Mouse (Mus musculus) embryonic facial prominence, embryonic 14.5 days (tissue): Measurements from ENCODE around the gene Ttll4. TPM values are rescaled to one million over a fixed set of nuclear protein-coding genes. Genes with fewer than 3 reads are reported as not detected.
A peak's percentile ranks its signal among the peaks of the same experiment; 100 is the strongest.

Experiments
- ATAC-seq: fragments of 200-750 bp; cut with Nextera tagmentation; 2 replicates; pipeline ENCODE4 v1.8.0; 2017; ENCODE audit warnings: low read depth, moderate number of reproducible peaks, moderate TSS enrichment
- DNase-seq: peaks from one replicate; pipeline ENCODE4 v3.0.0-alpha.2; 2015; ENCODE audit warnings: low spot score
- H3K27ac ChIP-seq: fragments of 300-500 bp; sonication (generic); replicated peaks from 2 replicates; pipeline ENCODE4 v1.5.1; 2014; ENCODE audit warnings: low read depth, mild to moderate bottlenecking, low read length, moderate library complexity
- H3K27me3 ChIP-seq: fragments of 300-500 bp; sonication (generic); replicated peaks from 2 replicates; pipeline ENCODE4 v1.6.1; 2014; ENCODE audit warnings: low read length; ENCODE audit not compliant: control insufficient read depth, insufficient read depth
- H3K36me3 ChIP-seq: fragments of 300-500 bp; sonication (generic); 2 replicates; pipeline ENCODE4 v1.6.1; 2014; ENCODE audit warnings: low read length, mixed read lengths; ENCODE audit not compliant: control insufficient read depth, insufficient read depth
- H3K4me1 ChIP-seq: fragments of 300-500 bp; sonication (generic); 2 replicates; pipeline ENCODE4 v1.6.1; 2014; ENCODE audit warnings: antibody characterized with exemption, low read length; ENCODE audit not compliant: control insufficient read depth, insufficient read depth
- H3K4me2 ChIP-seq: fragments of 300-500 bp; sonication (generic); 2 replicates; pipeline ENCODE4 v1.6.1; 2014; ENCODE audit warnings: low read depth, mild to moderate bottlenecking, low read length, moderate library complexity, mixed read lengths
- H3K4me3 ChIP-seq: fragments of 300-500 bp; sonication (generic); 2 replicates; pipeline ENCODE4 v1.5.1; 2014; ENCODE audit warnings: low read depth, mild to moderate bottlenecking, low read length
- H3K9ac ChIP-seq: fragments of 300-500 bp; sonication (generic); 2 replicates; pipeline ENCODE4 v1.6.1; 2014; ENCODE audit warnings: low read depth, mild to moderate bottlenecking, low read length, moderate library complexity, mixed read lengths
- H3K9me3 ChIP-seq: fragments of 300-500 bp; sonication (generic); 2 replicates; pipeline ENCODE4 v1.6.1; 2016; ENCODE audit warnings: low read length; ENCODE audit not compliant: control insufficient read depth
- WGBS: fragments of 180-500 bp; shearing (Covaris S2); extraction: QIAGEN DNeasy Blood & Tissue Kit; methylation state at CpG from one replicate; pipeline ENCODE4 v1.1.7; 2014; 5-methylcytosine and 5-hydroxymethylcytosine counted together
- polyA plus RNA-seq: library from polyadenylated mRNA; unstranded; fragments of >200 nt; fragmentation: Nextera tagmentation; extraction: Ambion mirVana; gene quantifications from 2 replicates; pipeline ENCODE4 v1.2.1, GENCODE M21; 2014

Ttll4 gene
- polyA plus RNA-seq, result 18.2 and 20.1 TPM in 2 replicates

- Histone ChIP-seq H3K4me3 (peak within 1 kb of the TSS; percentile 88), H3K27ac (peak within 1 kb of the TSS; percentile 85), H3K36me3 (0 out of 2 replicates have a peak, but pooled peaks cover 5% of the 10 kb centered on the region), H3K4me1 (no peaks in the 10 kb centered on the region), H3K27me3 (no peaks in the 10 kb centered on the region), H3K9ac (peak within 1 kb of the TSS; percentile 86), H3K9me3 (no peaks in the 10 kb centered on the region), H3K4me2 (peak within 1 kb of the TSS; percentile 64)
- under 1% methylated on average over 31 of the region's 66 CpGs for WGBS
- peak; percentile 99 for DNase-seq
- peak; percentile 99 for ATAC-seq
These were observed at the start of gene Ttll4 for GRCm38 (mm10) chr1:74661448-74662195. TSS of gene Ttll4 (plus strand) at chr1:74661745.

- WGBS, result 88% methylated on average over 1 of the region's 1 CpGs
- H3K9me3 ChIP-seq, result no peaks in the 10 kb centered on the region
- H3K27ac ChIP-seq, result no peak overlapping the region
- H3K27me3 ChIP-seq, result no peaks in the 10 kb centered on the region
- peaks cover 33% of the 10 kb centered on the region for H3K36me3 ChIP-seq
- H3K4me3 ChIP-seq, result no peak overlapping the region
- H3K9ac ChIP-seq, result no peak overlapping the region
- ATAC-seq, result no peak
- no peak overlapping the region for H3K4me2 ChIP-seq
- H3K4me1 ChIP-seq, result no peaks in the 10 kb centered on the region
- no peak for DNase-seq
These were observed 37.4 kb upstream of the Ttll4 start for GRCm38 (mm10) chr1:74624183-74624582.

DNA sequence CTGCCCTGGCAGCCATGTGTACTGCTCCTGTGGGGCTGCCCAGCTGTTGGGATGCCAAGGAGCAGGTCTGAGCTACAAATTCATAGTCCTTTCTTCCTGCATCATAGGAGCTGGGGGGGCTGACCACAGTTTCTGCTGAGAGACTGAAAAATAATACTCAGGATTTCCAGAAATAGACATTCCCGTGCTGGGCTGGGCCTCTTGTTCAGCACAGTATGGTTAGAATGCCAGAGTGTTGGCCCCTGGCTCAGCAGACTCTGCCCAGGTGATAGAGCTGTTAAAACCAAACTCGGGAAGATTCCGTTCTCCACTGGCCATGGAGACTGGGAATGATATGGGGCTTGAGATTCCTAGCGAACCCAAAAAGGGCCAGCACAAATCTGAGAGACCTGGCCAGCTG is 35.5 kb upstream of the Ttll4 start:
- ATAC-seq (no peak), DNase-seq (no peak)
- Histone ChIP-seq H3K4me1 (no peaks in the 10 kb centered on the region), H3K4me2 (no peak overlapping the region), H3K9me3 (no peaks in the 10 kb centered on the region), H3K27me3 (no peaks in the 10 kb centered on the region), H3K36me3 (peaks cover 33% of the 10 kb centered on the region), H3K27ac (no peak overlapping the region), H3K4me3 (no peak overlapping the region), H3K9ac (no peak overlapping the region)
- WGBS, result 79% methylated on average over 4 of the region's 4 CpGs

- WGBS, result 32% methylated on average over 7 of the region's 7 CpGs
- peaks cover 26% of the 10 kb centered on the region for H3K36me3 ChIP-seq
These were observed 33.5 kb upstream of the Ttll4 start for GRCm38 (mm10) chr1:74628001-74628400.

GRCm38 (mm10) chr1:74632734-74633133 is 28.8 kb upstream of the Ttll4 start:
- Histone ChIP-seq H3K9me3 (no peaks in the 10 kb centered on the region), H3K4me1 (no peaks in the 10 kb centered on the region), H3K36me3 (peaks cover 14% of the 10 kb centered on the region), H3K27me3 (no peaks in the 10 kb centered on the region), H3K27ac (no peak overlapping the region), H3K9ac (no peak overlapping the region), H3K4me2 (no peak overlapping the region), H3K4me3 (no peak overlapping the region)
- ATAC-seq (no peak), DNase-seq (no peak)
- 82% methylated on average over 4 of the region's 4 CpGs for WGBS

More at GRCm38 (mm10) chr1:74628001-74628400, 33.5 kb upstream of the Ttll4 start:
- Histone ChIP-seq H3K9me3 (no peaks in the 10 kb centered on the region), H3K4me2 (no peak overlapping the region), H3K4me3 (no peak overlapping the region), H3K4me1 (no peaks in the 10 kb centered on the region), H3K27ac (no peak overlapping the region), H3K9ac (no peak overlapping the region), H3K27me3 (no peaks in the 10 kb centered on the region)
- ATAC-seq (no peak), DNase-seq (no peak)

DNA sequence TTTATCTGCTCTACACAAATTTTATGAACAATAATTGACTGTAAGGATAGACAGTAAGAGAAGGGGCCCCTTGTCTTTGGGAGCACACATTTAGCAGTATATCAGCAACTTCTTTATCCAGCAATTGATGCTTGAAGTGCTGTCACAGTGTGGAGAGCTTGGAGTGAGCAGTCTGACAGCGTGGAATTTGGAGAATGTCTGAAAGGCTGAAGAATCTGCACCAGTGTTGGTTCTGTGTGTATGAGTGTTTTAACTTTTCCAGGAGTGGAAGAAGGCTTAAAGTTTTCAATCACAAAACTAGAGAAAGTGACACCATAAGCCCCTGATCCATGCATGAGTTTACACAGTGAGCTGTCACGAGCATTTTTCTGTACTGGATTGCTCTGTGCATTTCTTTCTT is 18.0 kb upstream of the Ttll4 start:
- Histone ChIP-seq H3K9me3 (no peaks in the 10 kb centered on the region), H3K4me1 (no peaks in the 10 kb centered on the region), H3K27me3 (no peaks in the 10 kb centered on the region), H3K4me2 (no peak overlapping the region), H3K36me3 (no peaks in the 10 kb centered on the region), H3K9ac (no peak overlapping the region), H3K4me3 (no peak overlapping the region), H3K27ac (no peak overlapping the region)
- 59% methylated on average over 2 of the region's 2 CpGs for WGBS
- ATAC-seq (no peak; the same call in 1 of the 2 replicates), DNase-seq (no peak)

GRCm38 (mm10) chr1:74643926-74644325 is 17.6 kb upstream of the Ttll4 start:
- Histone ChIP-seq H3K27me3 (no peaks in the 10 kb centered on the region), H3K4me2 (no peak overlapping the region), H3K27ac (no peak overlapping the region), H3K36me3 (no peaks in the 10 kb centered on the region), H3K4me1 (no peaks in the 10 kb centered on the region), H3K9me3 (no peaks in the 10 kb centered on the region), H3K4me3 (no peak overlapping the region), H3K9ac (no peak overlapping the region)
- ATAC-seq (no peak), DNase-seq (peak; percentile 46)

GRCm38 (mm10) chr1:74662253-74662865 is 814 bp downstream of the Ttll4 start:
- no peaks in the 10 kb centered on the region for H3K9me3 ChIP-seq
- peak overlapping the region; percentile 85 for H3K27ac ChIP-seq
- H3K4me2 ChIP-seq, result peak overlapping the region; percentile 64
- H3K36me3 ChIP-seq, result 0 out of 2 replicates have a peak, but pooled peaks cover 5% of the 10 kb centered on the region
- ATAC-seq, result no peak
- WGBS, result 2% methylated on average over 13 of the region's 13 CpGs
- peak; percentile 11 for DNase-seq
- peak overlapping the region; percentile 88 for H3K4me3 ChIP-seq
- H3K4me1 ChIP-seq, result no peaks in the 10 kb centered on the region
- no peaks in the 10 kb centered on the region for H3K27me3 ChIP-seq
- peak overlapping the region; percentile 86 for H3K9ac ChIP-seq
